Mouse (Mus musculus) lung, postnatal 4 days (tissue): ENCODE measurements around the gene Rnf34.

ENCODE experiments used
- DNase-seq, 2 experiments: peaks; one replicate each; pipeline ENCODE4 v3.0.0; 2021

The Rnf34 gene

GRCm38 (mm10) chr5:122900558-122901171 is 50.8 kb downstream of the Rnf34 start:
- no peak for DNase-seq

DNA sequence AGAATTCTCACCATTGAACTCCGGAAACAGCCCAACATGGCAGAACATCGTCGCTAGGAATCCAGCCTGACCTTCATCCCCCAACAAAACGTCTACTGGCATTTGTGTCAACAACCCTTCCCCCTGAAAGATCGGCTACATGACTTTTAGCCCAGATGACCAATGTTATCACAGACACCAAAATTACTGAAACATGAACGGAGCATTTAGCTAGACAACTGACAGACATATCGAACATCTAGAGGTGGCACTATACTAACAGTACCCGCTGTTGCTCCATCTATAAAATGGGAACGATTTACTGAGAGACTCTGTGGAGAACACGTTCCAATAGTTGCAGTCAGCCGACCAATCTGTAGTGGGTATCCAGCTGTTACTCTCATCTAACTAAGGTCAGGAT is 51.3 kb downstream of the Rnf34 start:
- DNase-seq = no peak

DNA sequence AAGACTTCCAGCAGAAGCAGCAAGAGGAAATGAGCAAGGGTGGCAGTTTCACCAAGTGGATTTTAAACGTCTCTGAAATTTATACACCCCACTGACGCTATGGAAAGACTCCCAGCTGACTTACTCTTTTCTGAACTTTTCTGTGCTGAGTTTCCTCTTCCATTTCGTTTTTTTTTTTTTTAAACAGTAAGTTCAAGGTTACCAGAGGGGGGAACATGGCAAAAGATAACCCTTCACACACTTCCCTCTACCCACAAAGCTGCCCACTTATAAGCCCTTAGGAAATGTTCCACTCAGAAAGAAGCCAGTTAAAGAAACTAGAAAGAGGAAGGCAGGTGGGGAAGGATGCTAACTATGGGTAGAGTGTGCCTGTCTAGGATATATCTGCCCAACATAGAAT is 51.8 kb downstream of the Rnf34 start:
- no peak for DNase-seq

- no peak for DNase-seq
These were observed 52.4 kb downstream of the Rnf34 start for GRCm38 (mm10) chr5:122902228-122902627.

- DNase-seq = no peak
These were observed 53.3 kb downstream of the Rnf34 start for GRCm38 (mm10) chr5:122903165-122903564.

- no peak for DNase-seq
These were observed 57.3 kb downstream of the Rnf34 start for GRCm38 (mm10) chr5:122907182-122907581.

DNA sequence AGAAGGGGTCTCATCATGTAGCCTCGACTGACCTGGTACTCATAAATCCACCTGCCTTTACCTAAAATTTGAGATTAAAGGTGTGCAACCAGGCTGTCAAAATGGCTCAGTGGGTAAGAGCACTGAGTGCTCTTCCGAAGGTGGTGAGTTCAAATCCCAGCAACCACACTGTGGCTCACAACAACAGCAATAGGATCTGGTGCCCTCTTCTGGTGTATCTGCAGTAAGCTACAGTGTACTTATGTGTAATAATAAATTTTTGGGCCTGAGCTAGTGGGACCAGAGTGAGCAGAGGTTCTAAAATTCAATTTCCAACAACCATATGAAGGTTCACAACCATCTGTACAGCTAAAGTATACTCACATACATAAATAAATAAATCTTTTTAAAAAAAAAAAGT is 58.2 kb downstream of the Rnf34 start:
- no peak for DNase-seq

- DNase-seq = no peak
These were observed 59.6 kb downstream of the Rnf34 start for GRCm38 (mm10) chr5:122909481-122909880.

GRCm38 (mm10) chr5:122912863-122913262 is 63.0 kb downstream of the Rnf34 start:
- DNase-seq = no peak

DNA sequence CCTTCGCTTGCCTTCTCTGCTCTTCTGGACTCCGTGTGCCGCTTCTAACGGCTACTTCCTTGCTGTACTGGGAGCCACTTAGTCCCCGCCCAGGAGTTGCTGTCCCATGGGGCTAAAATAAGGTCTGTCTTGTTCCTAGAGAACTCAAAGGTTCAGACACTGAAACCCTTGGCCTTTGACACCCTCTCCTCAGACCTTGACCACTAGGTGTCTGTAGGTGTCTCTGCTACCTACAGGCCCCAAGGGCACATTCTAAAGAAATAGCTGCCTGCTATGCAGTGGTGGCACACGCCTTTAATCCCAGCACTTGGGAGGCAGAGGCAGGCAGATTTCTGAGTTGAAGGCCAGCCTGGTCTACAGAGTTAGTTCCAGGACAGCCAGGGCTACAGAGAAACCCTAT is 66.3 kb downstream of the Rnf34 start:
- no peak for DNase-seq

- DNase-seq = no peak
These were observed 68.3 kb downstream of the Rnf34 start for GRCm38 (mm10) chr5:122917982-122918711.

- DNase-seq = no peak
These were observed 70.7 kb downstream of the Rnf34 start for GRCm38 (mm10) chr5:122920557-122920956.
